ENCODE assay signal across 8 mouse cellular contexts in the genomic region with DNA sequence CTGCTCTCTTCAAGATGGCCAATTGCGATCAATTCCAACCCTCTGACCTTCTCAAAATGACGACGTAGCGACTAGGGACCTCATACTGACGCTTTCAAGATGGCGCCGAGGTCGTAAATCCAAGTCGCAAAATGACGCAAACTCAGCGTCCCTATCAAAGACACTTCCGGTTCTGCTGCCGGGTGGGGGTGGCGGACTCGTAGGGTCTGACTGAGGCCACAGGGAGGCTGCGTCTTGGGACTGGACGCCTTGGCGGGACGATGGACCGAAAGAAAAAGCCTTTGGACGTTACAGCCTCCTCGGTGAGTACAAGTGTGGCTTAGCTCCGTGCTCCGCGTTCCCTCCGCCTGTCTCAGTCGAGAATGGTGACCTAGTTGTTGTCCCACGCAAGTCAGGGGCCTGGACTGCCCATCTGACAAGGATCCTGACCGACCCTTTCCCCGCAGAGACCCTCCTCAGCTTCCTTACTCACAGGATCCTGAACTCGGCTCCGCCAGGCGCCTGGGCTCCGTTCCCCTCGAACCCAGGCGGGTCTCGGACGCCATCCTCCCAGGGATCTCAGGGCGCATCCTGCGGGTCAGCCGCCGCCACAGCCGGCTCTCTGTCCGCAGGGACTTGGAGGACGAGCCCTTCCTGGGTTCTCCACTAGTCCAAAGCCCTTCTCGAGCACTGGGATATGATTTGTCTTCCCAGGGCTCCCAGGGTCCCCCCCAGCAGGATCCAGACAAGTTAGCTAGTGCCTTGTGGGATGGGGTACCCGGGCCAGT. TPM values are rescaled to one million over a fixed set of nuclear protein-coding genes. Genes with fewer than 3 reads are reported as not detected.
DNase-seq lines count a peak whose midpoint lies in the region; ATAC-seq and TF ChIP-seq lines count a peak whose summit lies in the region.

Gene Ccdc174, plus strand, starts transcription at position 169 of the 767 bp plus-strand sequence.

- peak within 1 kb of the TSS; percentile 84 for H3K4me2 ChIP-seq in heart, embryonic 11.5 days
- peak within 1 kb of the TSS; percentile 77 for H3K4me2 ChIP-seq in kidney, embryonic 16.5 days (replicated peaks; ENCODE audit: low read depth, low read length)
- peak within 1 kb of the TSS; percentile 91 for H3K4me2 ChIP-seq in myocyte (ENCODE audit: low read depth)

- peaks cover 29% of the 10 kb centered on the region for H3K36me3 ChIP-seq in C2C12 (ENCODE audit: control insufficient read depth, insufficient read depth)
- peaks cover 29% of the 10 kb centered on the region for H3K36me3 ChIP-seq in erythroblast, embryonic 14.5 days (ENCODE audit: control insufficient read depth)
- H3K36me3 ChIP-seq in heart, embryonic 11.5 days (ENCODE audit: control insufficient read depth, insufficient read depth, low read length) = no peaks in the 10 kb centered on the region; the same call in none of the 2 replicates
- H3K36me3 ChIP-seq in kidney, embryonic 16.5 days (ENCODE audit: insufficient read depth, low read length) = peaks cover 11% of the 10 kb centered on the region
- peaks cover 16% of the 10 kb centered on the region; the same call in 1 of the 2 replicates for H3K36me3 ChIP-seq in liver, adult 2 months (ENCODE audit: control insufficient read depth, insufficient read depth, low read length)
- H3K36me3 ChIP-seq in myocyte (ENCODE audit: control insufficient read depth, insufficient read depth) = peaks cover 24% of the 10 kb centered on the region
- peaks cover 6% of the 10 kb centered on the region for H3K36me3 ChIP-seq in splenic B cell, adult 2 months (ENCODE audit: control insufficient read depth, insufficient read depth, low read length, poor library complexity, severe bottlenecking)

- H3K27ac ChIP-seq in heart, embryonic 11.5 days (ENCODE audit: low read depth, low read length) = peak within 1 kb of the TSS; percentile 79
- peak within 1 kb of the TSS; percentile 79 for H3K27ac ChIP-seq in kidney, embryonic 16.5 days (ENCODE audit: low read length)
- peak within 1 kb of the TSS; percentile 43 for H3K27ac ChIP-seq in liver, adult 2 months (replicated peaks; ENCODE audit: insufficient read depth, low read depth, low read length)

- peaks cover 30% of the 10 kb centered on the region for H3K4me1 ChIP-seq in erythroblast, embryonic 14.5 days (ENCODE audit: control insufficient read depth)
- H3K4me1 ChIP-seq in heart, embryonic 11.5 days (ENCODE audit: control insufficient read depth, insufficient read depth, low read length) = peaks cover 3% of the 10 kb centered on the region
- H3K4me1 ChIP-seq in kidney, embryonic 16.5 days (ENCODE audit: insufficient read depth, low read length) = peaks cover 6% of the 10 kb centered on the region
- no peaks in the 10 kb centered on the region; the same call in 1 of the 2 replicates for H3K4me1 ChIP-seq in liver, adult 2 months (ENCODE audit: control insufficient read depth, insufficient read depth, low read length)

- H3ac ChIP-seq in C2C12 (ENCODE audit: control insufficient read depth, insufficient read length, low read depth) (peak within 1 kb of the TSS; percentile 86), myocyte (ENCODE audit: control insufficient read depth, insufficient read length) (peak within 1 kb of the TSS; percentile 21)

- under 1% methylated on average over 47 of the region's 47 CpGs for WGBS in heart, embryonic 11.5 days (ENCODE audit: insufficient replicate concordance)
- under 1% methylated on average over 47 of the region's 47 CpGs for WGBS in kidney, embryonic 16.5 days
- under 1% methylated on average over 47 of the region's 47 CpGs for WGBS in liver, adult 2 months

- ATAC-seq in heart, embryonic 11.5 days (replicated peaks; ENCODE audit: insufficient number of reproducible peaks, low FRiP score, low TSS enrichment) = peak; percentile 82
- peak; percentile 95 for ATAC-seq in kidney, embryonic 16.5 days (ENCODE audit: low FRiP score, low TSS enrichment)

- no peak for TF ChIP-seq CTCF in C2C12 (IDR thresholded peaks at IDR 0.05; ENCODE audit: control insufficient read depth, insufficient read depth, insufficient read length)
- no peak for TF ChIP-seq CTCF in brain, embryonic 14.5 days (IDR thresholded peaks at IDR 0.05; ENCODE audit: borderline replicate concordance, extremely low read depth, insufficient read depth, insufficient read length)
- no peak for TF ChIP-seq CTCF in liver, adult 2 months (IDR thresholded peaks at IDR 0.05; ENCODE audit: low read depth, low read length)

- H3K9me3 ChIP-seq in erythroblast, embryonic 14.5 days (ENCODE audit: control insufficient read depth, low read length) = no peaks in the 10 kb centered on the region
- no peaks in the 10 kb centered on the region for H3K9me3 ChIP-seq in heart, embryonic 11.5 days (replicated peaks; ENCODE audit: control insufficient read depth, low read length)
- no peaks in the 10 kb centered on the region for H3K9me3 ChIP-seq in kidney, embryonic 16.5 days (ENCODE audit: low read length)

- DNase-seq in brain, embryonic 14.5 days (ENCODE audit: low read depth) = peak; percentile 99
- peak; percentile 96 for DNase-seq in liver, adult 2 months (ENCODE audit: extremely low read depth, low read depth, low spot score)
- peak; percentile 97 for DNase-seq in splenic B cell, adult 2 months (ENCODE audit: low read depth, low spot score)

- H3K27me3 ChIP-seq in C2C12 (ENCODE audit: control insufficient read depth, insufficient read depth, insufficient read length) = peaks cover 7% of the 10 kb centered on the region
- peaks cover 3% of the 10 kb centered on the region; the same call in 1 of the 2 replicates for H3K27me3 ChIP-seq in erythroblast, embryonic 14.5 days (ENCODE audit: control insufficient read depth)
- H3K27me3 ChIP-seq in heart, embryonic 11.5 days (ENCODE audit: control insufficient read depth, insufficient read depth, low read length) = no peaks in the 10 kb centered on the region
- H3K27me3 ChIP-seq in kidney, embryonic 16.5 days (ENCODE audit: insufficient read depth, low read length) = no peaks in the 10 kb centered on the region
- no peaks in the 10 kb centered on the region for H3K27me3 ChIP-seq in liver, adult 2 months (ENCODE audit: control insufficient read depth, insufficient read depth, low read length)
- peaks cover 6% of the 10 kb centered on the region for H3K27me3 ChIP-seq in myocyte (ENCODE audit: control insufficient read depth, insufficient read depth, insufficient read length)
- no peaks in the 10 kb centered on the region for H3K27me3 ChIP-seq in splenic B cell, adult 2 months (ENCODE audit: control insufficient read depth, insufficient read depth, low read length, poor library complexity, severe bottlenecking)

- TF ChIP-seq POLR2A in brain, embryonic 14.5 days (IDR thresholded peaks at IDR 0.05; ENCODE audit: borderline replicate concordance, extremely low read depth, insufficient read depth, insufficient read length, poor library complexity, severe bottlenecking) = peak; percentile 80; the same call in 1 of the 2 replicates
- TF ChIP-seq POLR2A in liver, adult 2 months (IDR thresholded peaks at IDR 0.05; ENCODE audit: extremely low read depth, insufficient read depth, low read length) = peak; percentile 80
- peak; percentile 96 for TF ChIP-seq POLR2A in myocyte (IDR thresholded peaks at IDR 0.05; ENCODE audit: insufficient read length, low read depth)

- H3K79me3 ChIP-seq in C2C12 (ENCODE audit: low read depth) = peaks cover 17% of the 10 kb centered on the region

- peak within 1 kb of the TSS; percentile 96 for H3K9ac ChIP-seq in heart, embryonic 11.5 days (ENCODE audit: low read depth, low read length)
- peak within 1 kb of the TSS; percentile 84 for H3K9ac ChIP-seq in kidney, embryonic 16.5 days (replicated peaks; ENCODE audit: low read length)
- peak within 1 kb of the TSS; percentile 92 for H3K9ac ChIP-seq in liver, adult 2 months (ENCODE audit: low read depth, low read length)

- H3K79me2 ChIP-seq in C2C12 (ENCODE audit: control insufficient read depth, insufficient read depth) (peaks cover 23% of the 10 kb centered on the region), myocyte (ENCODE audit: control insufficient read depth, insufficient read depth) (peaks cover 17% of the 10 kb centered on the region)
- H3K79me2 ChIP-seq in liver, adult 2 months (ENCODE audit: control insufficient read depth, insufficient read depth, low read length) = peaks cover 6% of the 10 kb centered on the region; the same call in 1 of the 2 replicates

- H3K4me3 ChIP-seq in C2C12 (ENCODE audit: insufficient read depth, poor library complexity, severe bottlenecking) (peak within 1 kb of the TSS; percentile 94), myocyte (peak within 1 kb of the TSS; percentile 78)
- peak within 1 kb of the TSS; percentile 70 for H3K4me3 ChIP-seq in erythroblast, embryonic 14.5 days (replicated peaks)
- H3K4me3 ChIP-seq in heart, embryonic 11.5 days (ENCODE audit: low read depth, low read length) = peak within 1 kb of the TSS; percentile 97
- H3K4me3 ChIP-seq in kidney, embryonic 16.5 days (ENCODE audit: low read length) = peak within 1 kb of the TSS; percentile 95
- H3K4me3 ChIP-seq in liver, adult 2 months (ENCODE audit: insufficient read depth, low read depth, low read length) = peak within 1 kb of the TSS; percentile 95

TF ChIP-seq in C2C12, 6 proteins besides CTCF, POLR2A, EP300 and RAD21:
- no peak for TF ChIP-seq MYOD1 (IDR thresholded peaks at IDR 0.05; ENCODE audit: control insufficient read depth, insufficient read length, low read depth)
- peak; percentile 25 for TF ChIP-seq CEBPB (IDR thresholded peaks at IDR 0.05; ENCODE audit: low read depth)

TF ChIP-seq in myocyte, 11 proteins besides CTCF, POLR2A, EP300 and RAD21 (continues in another document):
- TF ChIP-seq TCF3 (IDR thresholded peaks at IDR 0.05; ENCODE audit: insufficient read length, low read depth) (no peak), MYOG (IDR thresholded peaks at IDR 0.05; ENCODE audit: control insufficient read depth in 1 of 3, insufficient read depth in 1 of 3, insufficient read length in 2 of 3, low read depth in 2 of 3) (no peak), CEBPB (IDR thresholded peaks at IDR 0.05; ENCODE audit: insufficient read depth, poor library complexity, severe bottlenecking) (0 out of 2 replicates have a peak, but pooled peaks have one; percentile 3), SRF (IDR thresholded peaks at IDR 0.05; ENCODE audit: control insufficient read depth, insufficient read length, low read depth) (no peak), MYOD1 (IDR thresholded peaks at IDR 0.05; ENCODE audit: control insufficient read depth in 1 of 3, insufficient read length in 2 of 3, low read depth in 2 of 3) (no peak), USF1 (IDR thresholded peaks at IDR 0.05; ENCODE audit: low read depth) (no peak), REST (IDR thresholded peaks at IDR 0.05; ENCODE audit: insufficient read depth, insufficient read length) (no peak)

RNA-seq across cellular contexts. Expression of gene Ccdc174, which starts in this region (rescaled TPM):
- polyA plus RNA-seq in C2C12 (2012; fragmentation: generic; extraction: Trizol) = 5.4 TPM
- polyA plus RNA-seq in brain, embryonic 14.5 days (2012; rRNA removed) = 17.9 and 20.5 TPM in 2 replicates
- polyA plus RNA-seq in erythroblast, embryonic 14.5 days (2012) = 0.59 and 0.71 TPM in 2 replicates
- 24.2 and 30.2 TPM in 2 replicates for polyA plus RNA-seq in heart, embryonic 11.5 days (2014; fragmentation: Nextera tagmentation; extraction: Ambion mirVana)
- 26.7 and 30.7 TPM in 2 replicates for polyA plus RNA-seq in kidney, embryonic 16.5 days (2015; fragmentation: Nextera tagmentation; extraction: Ambion mirVana)
- total RNA-seq in liver, adult 2 months (2014; rRNA removed) = 5.5 and 6.1 TPM in 2 replicates
- polyA plus RNA-seq in liver, adult 2 months (2012; rRNA removed) = 1.3 and 1.9 TPM in 2 replicates
- 6.5 TPM for polyA plus RNA-seq in myocyte (2012; fragmentation: generic; extraction: Trizol)

Comparison
In these comparisons a context has a peak if more than half of its experiments do, and no peak if none do; other contexts are left out.
1. Peak in every context shown above with its lines: DNase-seq, ATAC-seq, H3K4me3 ChIP-seq and H3K27ac ChIP-seq.